8 mouse cellular contexts compared by ENCODE assay signal in the genomic region with DNA sequence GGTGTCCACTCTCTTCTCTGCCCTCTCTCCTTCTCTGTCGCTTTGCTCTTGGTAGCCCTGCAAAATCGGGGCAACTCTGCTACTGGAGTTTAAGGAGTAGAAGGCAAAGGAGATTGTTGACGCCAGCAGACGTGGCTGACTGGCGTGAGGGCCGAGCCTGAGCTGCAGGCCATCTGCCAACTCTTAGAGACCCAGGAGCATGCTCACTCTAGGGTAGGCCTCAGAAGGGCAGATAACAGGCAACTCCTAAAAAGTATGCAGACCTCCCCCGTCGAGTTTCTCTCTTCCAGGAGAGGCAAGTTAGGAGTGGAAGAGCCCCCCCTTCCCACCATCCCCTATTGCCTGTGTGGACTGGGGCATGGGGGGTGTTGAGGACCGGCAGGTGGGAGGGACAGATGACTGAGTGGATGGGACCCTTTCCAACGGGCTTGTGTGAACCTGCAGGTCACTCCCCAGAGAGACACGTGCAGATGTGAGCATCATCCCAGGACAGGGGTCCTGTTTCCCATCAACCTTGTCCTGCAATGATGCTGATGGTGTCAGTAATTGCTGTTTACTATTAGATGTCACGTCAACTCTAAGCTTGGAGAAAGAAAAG. TPM values are rescaled to one million over a fixed set of nuclear protein-coding genes. Genes with fewer than 3 reads are reported as not detected.
DNase-seq lines count a peak whose midpoint lies in the region; ATAC-seq and TF ChIP-seq lines count a peak whose summit lies in the region.

No protein-coding gene starts in this region.

- H3K4me2 ChIP-seq in forebrain, embryonic 14.5 days (ENCODE audit: low read length) = peak overlapping the region; percentile 93
- peak overlapping the region; percentile 98 for H3K4me2 ChIP-seq in myocyte (ENCODE audit: low read depth)

- H3K9me3 ChIP-seq in forebrain, embryonic 14.5 days (replicated peaks; ENCODE audit: control insufficient read depth, low read length) = no peaks in the 10 kb centered on the region

- H3K4me1 ChIP-seq in forebrain, embryonic 14.5 days (ENCODE audit: control insufficient read depth, insufficient read depth, low read length) = peaks cover 8% of the 10 kb centered on the region; the same call in 1 of the 2 replicates

- H3K36me3 ChIP-seq in forebrain, embryonic 14.5 days (ENCODE audit: control insufficient read depth, insufficient read depth, low read length) = no peaks in the 10 kb centered on the region
- H3K36me3 ChIP-seq in myocyte (ENCODE audit: control insufficient read depth, insufficient read depth) = peaks cover 10% of the 10 kb centered on the region

- H3K4me3 ChIP-seq in forebrain, embryonic 14.5 days (ENCODE audit: low read depth, low read length) = no peak overlapping the region
- peak overlapping the region; percentile 86 for H3K4me3 ChIP-seq in myocyte

- H3ac ChIP-seq in myocyte (ENCODE audit: control insufficient read depth, insufficient read length) = peak overlapping the region; percentile 56

- DNase-seq in ovary, postnatal 36 days (ENCODE audit: low spot score) = peak; percentile 18
- DNase-seq in ovary, postnatal 10 days (ENCODE audit: low spot score) = no peak
- no peak for DNase-seq in forebrain, embryonic 14.5 days (ENCODE audit: low spot score)
- DNase-seq in kidney, postnatal 4 days = peak; percentile 55 to 71
- no peak for DNase-seq in right cerebral cortex, postnatal 25 days
- DNase-seq in right cerebral cortex, postnatal 14 days = no peak
- DNase-seq in ovary, postnatal 14 days (ENCODE audit: low spot score) = no peak

- H3K9ac ChIP-seq in forebrain, embryonic 14.5 days (ENCODE audit: low read length) = no peak overlapping the region

- peaks cover 16% of the 10 kb centered on the region for H3K79me2 ChIP-seq in myocyte (ENCODE audit: control insufficient read depth, insufficient read depth)

- TF ChIP-seq POLR2A in myocyte (IDR thresholded peaks at IDR 0.05; ENCODE audit: insufficient read length, low read depth) = peak; percentile 14

- no peak for ATAC-seq in forebrain, embryonic 14.5 days

- H3K27ac ChIP-seq in forebrain, embryonic 14.5 days (ENCODE audit: low read depth, low read length) = no peak overlapping the region

- WGBS in forebrain, embryonic 14.5 days = 4% methylated on average over 12 of the region's 12 CpGs

- peaks cover 95% of the 10 kb centered on the region for H3K27me3 ChIP-seq in forebrain, embryonic 14.5 days (replicated peaks; ENCODE audit: control insufficient read depth, insufficient read depth, low read length)
- H3K27me3 ChIP-seq in myocyte (ENCODE audit: control insufficient read depth, insufficient read depth, insufficient read length) = no peaks in the 10 kb centered on the region

TF ChIP-seq in myocyte, 11 proteins besides CTCF, POLR2A, EP300 and RAD21:
- TF ChIP-seq MAX (IDR thresholded peaks at IDR 0.05; ENCODE audit: low read depth) = no peak

RNA-seq across cellular contexts. Expression of gene Hoxa1, which starts 1.1 kb away (rescaled TPM):
- not detected in 2 replicates for polyA plus RNA-seq in forebrain, embryonic 14.5 days (2014; fragmentation: Nextera tagmentation; extraction: Ambion mirVana)
- polyA plus RNA-seq in myocyte (2012; fragmentation: generic; extraction: Trizol) = 2.0 TPM

RNA-seq across cellular contexts. Expression of gene Hoxa2, which starts 5.4 kb away (rescaled TPM):
- not detected in 2 replicates for polyA plus RNA-seq in forebrain, embryonic 14.5 days (2014; fragmentation: Nextera tagmentation; extraction: Ambion mirVana)
- polyA plus RNA-seq in myocyte (2012; fragmentation: generic; extraction: Trizol) = 0.32 TPM

RNA-seq across cellular contexts. Expression of gene 5730596B20Rik, which starts 18.0 kb away (rescaled TPM):
- not detected in 2 replicates for polyA plus RNA-seq in forebrain, embryonic 14.5 days (2014; fragmentation: Nextera tagmentation; extraction: Ambion mirVana)
- 0.11 TPM for polyA plus RNA-seq in myocyte (2012; fragmentation: generic; extraction: Trizol)

RNA-seq across cellular contexts. Expression of gene Hoxa4, which starts 32.3 kb away (rescaled TPM):
- not detected in 2 replicates for polyA plus RNA-seq in forebrain, embryonic 14.5 days (2014; fragmentation: Nextera tagmentation; extraction: Ambion mirVana)
- polyA plus RNA-seq in myocyte (2012; fragmentation: generic; extraction: Trizol) = 1.4 TPM

RNA-seq across cellular contexts. Expression of gene Hoxa5, which starts 45.1 kb away (rescaled TPM):
- polyA plus RNA-seq in forebrain, embryonic 14.5 days (2014; fragmentation: Nextera tagmentation; extraction: Ambion mirVana) = 0.26 TPM in 1 of 2 replicates, not detected in the other
- polyA plus RNA-seq in myocyte (2012; fragmentation: generic; extraction: Trizol) = 1.6 TPM

Comparison
In these comparisons a context has a peak if more than half of its experiments do, and no peak if none do; other contexts are left out.
1. DNase-seq: peak in ovary, postnatal 36 days (single experiment) and kidney, postnatal 4 days (2 of 2); none in ovary, postnatal 10 days (single experiment), forebrain, embryonic 14.5 days (single experiment), right cerebral cortex, postnatal 25 days (single experiment), right cerebral cortex, postnatal 14 days (single experiment) and ovary, postnatal 14 days (single experiment).